Comparison of ENCODE assay signal across 9 mouse cellular contexts in genomic region chr4:129608426-129609025, GRCm38 (mm10). TPM values are rescaled to one million over a fixed set of nuclear protein-coding genes. Genes with fewer than 3 reads are reported as not detected.
DNase-seq lines count a peak whose midpoint lies in the region; ATAC-seq and TF ChIP-seq lines count a peak whose summit lies in the region.
"Had no signal": no experiment of that assay in that cellular context is flagged by ENCODE, and none has a peak within 500 bp of the region (broad histone marks: within the 10 kb centered on the region; RNA-seq: fewer than 3 reads in every experiment).

No protein-coding gene starts in this region.

- 37% methylated on average over 7 of the region's 7 CpGs for WGBS in forebrain, embryonic 16.5 days
- 42% methylated on average over 7 of the region's 7 CpGs for WGBS in hindbrain, embryonic 10.5 days
- 31% methylated on average over 7 of the region's 7 CpGs for WGBS in lung, postnatal 0 days

- TF ChIP-seq CTCF in lung, postnatal 0 days (IDR thresholded peaks at IDR 0.05), result peak; percentile 97

- TF ChIP-seq EP300 in lung, postnatal 0 days (IDR thresholded peaks at IDR 0.05), result no peak

- no peak overlapping the region for H3K4me2 ChIP-seq in forebrain, embryonic 16.5 days (ENCODE audit: low read length)
- H3K4me2 ChIP-seq in lung, postnatal 0 days (replicated peaks; ENCODE audit: low read depth, low read length), result no peak overlapping the region

- no peaks in the 10 kb centered on the region for H3K9me3 ChIP-seq in forebrain, embryonic 16.5 days (ENCODE audit: control insufficient read depth, low read length)
- no peaks in the 10 kb centered on the region for H3K9me3 ChIP-seq in hindbrain, embryonic 10.5 days
- no peaks in the 10 kb centered on the region for H3K9me3 ChIP-seq in lung, postnatal 0 days (ENCODE audit: low read length)

- peak; percentile 89 for ATAC-seq in forebrain, embryonic 16.5 days
- peak; percentile 94 for ATAC-seq in lung, postnatal 0 days

- H3K4me3 ChIP-seq in forebrain, embryonic 16.5 days (replicated peaks; ENCODE audit: low read length), result no peak overlapping the region
- H3K4me3 ChIP-seq in hindbrain, embryonic 10.5 days, result 0 out of 2 replicates have a peak overlapping the region, but pooled peaks have one; percentile 7
- H3K4me3 ChIP-seq in lung, postnatal 0 days (ENCODE audit: low read depth, low read length), result no peak overlapping the region

- H3K36me3 ChIP-seq in forebrain, embryonic 16.5 days (ENCODE audit: control insufficient read depth, insufficient read depth), result peaks cover 19% of the 10 kb centered on the region
- peaks cover 60% of the 10 kb centered on the region for H3K36me3 ChIP-seq in hindbrain, embryonic 10.5 days
- peaks cover 14% of the 10 kb centered on the region; the same call in 1 of the 2 replicates for H3K36me3 ChIP-seq in lung, postnatal 0 days (ENCODE audit: insufficient read depth, low read length)

- peak overlapping the region; percentile 49 for H3K9ac ChIP-seq in forebrain, embryonic 16.5 days (replicated peaks; ENCODE audit: low read depth, low read length)
- no peak overlapping the region for H3K9ac ChIP-seq in lung, postnatal 0 days (replicated peaks; ENCODE audit: low read depth)

- peak; percentile 60 for DNase-seq in MEL-GATA-1-ER (ENCODE audit: extremely low read depth, low read depth)
- peak; percentile 84 to 87 for DNase-seq in cerebellum, adult 18-20 months
- DNase-seq in hindbrain, embryonic 10.5 days (ENCODE audit: low spot score), result peak; percentile 86
- DNase-seq in layer of hippocampus, adult 9-10 months (ENCODE audit: low spot score), result peak; percentile 71
- DNase-seq in lung, postnatal 0 days (ENCODE audit: low spot score), result peak; percentile 94
- DNase-seq in ovary, postnatal 36 days (ENCODE audit: low spot score), result peak; percentile 65
- DNase-seq in thymus, postnatal 10 days (ENCODE audit: low spot score in 2 of 2), result peak; percentile 79 to 91

- no peaks in the 10 kb centered on the region for H3K27me3 ChIP-seq in forebrain, embryonic 16.5 days (replicated peaks; ENCODE audit: control insufficient read depth, insufficient read depth, low read length)
- no peaks in the 10 kb centered on the region for H3K27me3 ChIP-seq in hindbrain, embryonic 10.5 days (ENCODE audit: insufficient read depth, poor library complexity, severe bottlenecking)
- no peaks in the 10 kb centered on the region for H3K27me3 ChIP-seq in lung, postnatal 0 days (replicated peaks; ENCODE audit: insufficient read depth, low read length)

- no peak overlapping the region for H3K27ac ChIP-seq in forebrain, embryonic 16.5 days (ENCODE audit: low read length)
- peak overlapping the region; percentile 19; the same call in 1 of the 2 replicates for H3K27ac ChIP-seq in hindbrain, embryonic 10.5 days
- H3K27ac ChIP-seq in lung, postnatal 0 days (ENCODE audit: low read length), result no peak overlapping the region
- H3K27ac ChIP-seq: macrophage had no signal

- H3K4me1 ChIP-seq in forebrain, embryonic 16.5 days (replicated peaks; ENCODE audit: control insufficient read depth, insufficient read depth, low read length), result no peaks in the 10 kb centered on the region
- no peaks in the 10 kb centered on the region for H3K4me1 ChIP-seq in hindbrain, embryonic 10.5 days (replicated peaks)
- H3K4me1 ChIP-seq in lung, postnatal 0 days (ENCODE audit: insufficient read depth, low read depth, low read length), result no peaks in the 10 kb centered on the region

RNA-seq across cellular contexts. Expression of gene Dcdc2b, which starts 5.5 kb away (rescaled TPM):
- polyA plus RNA-seq in forebrain, embryonic 16.5 days (2015; fragmentation: Nextera tagmentation; extraction: Ambion mirVana), result 2.6 and 4.0 TPM in 2 replicates
- 0.90 and 1.3 TPM in 2 replicates for polyA plus RNA-seq in hindbrain, embryonic 10.5 days (2016; fragmentation: Nextera tagmentation; extraction: Ambion mirVana)
- 16.1 and 20.1 TPM in 2 replicates for polyA plus RNA-seq in lung, postnatal 0 days (2015; fragmentation: Nextera tagmentation; extraction: Ambion mirVana)

RNA-seq across cellular contexts. Expression of gene Tmem234, which starts 8.1 kb away (rescaled TPM):
- 139 and 164 TPM in 2 replicates for polyA plus RNA-seq in forebrain, embryonic 16.5 days (2015; fragmentation: Nextera tagmentation; extraction: Ambion mirVana)
- polyA plus RNA-seq in hindbrain, embryonic 10.5 days (2016; fragmentation: Nextera tagmentation; extraction: Ambion mirVana), result 226 and 229 TPM in 2 replicates
- polyA plus RNA-seq in lung, postnatal 0 days (2015; fragmentation: Nextera tagmentation; extraction: Ambion mirVana), result 186 and 192 TPM in 2 replicates

RNA-seq across cellular contexts. Expression of gene Eif3i, which starts 8.1 kb away (rescaled TPM):
- polyA plus RNA-seq in forebrain, embryonic 16.5 days (2015; fragmentation: Nextera tagmentation; extraction: Ambion mirVana), result 216 and 220 TPM in 2 replicates
- polyA plus RNA-seq in hindbrain, embryonic 10.5 days (2016; fragmentation: Nextera tagmentation; extraction: Ambion mirVana), result 268 and 293 TPM in 2 replicates
- polyA plus RNA-seq in lung, postnatal 0 days (2015; fragmentation: Nextera tagmentation; extraction: Ambion mirVana), result 140 and 161 TPM in 2 replicates

RNA-seq across cellular contexts. Expression of gene Iqcc, which starts 10.4 kb away (rescaled TPM):
- polyA plus RNA-seq in forebrain, embryonic 16.5 days (2015; fragmentation: Nextera tagmentation; extraction: Ambion mirVana), result 30.7 and 37.0 TPM in 2 replicates
- polyA plus RNA-seq in hindbrain, embryonic 10.5 days (2016; fragmentation: Nextera tagmentation; extraction: Ambion mirVana), result 27.7 and 29.1 TPM in 2 replicates
- polyA plus RNA-seq in lung, postnatal 0 days (2015; fragmentation: Nextera tagmentation; extraction: Ambion mirVana), result 26.6 and 27.8 TPM in 2 replicates

RNA-seq across cellular contexts. Expression of gene Ccdc28b, which starts 15.2 kb away (rescaled TPM):
- polyA plus RNA-seq in forebrain, embryonic 16.5 days (2015; fragmentation: Nextera tagmentation; extraction: Ambion mirVana), result 109 and 133 TPM in 2 replicates
- 53.2 and 75.0 TPM in 2 replicates for polyA plus RNA-seq in hindbrain, embryonic 10.5 days (2016; fragmentation: Nextera tagmentation; extraction: Ambion mirVana)
- 76.3 and 82.4 TPM in 2 replicates for polyA plus RNA-seq in lung, postnatal 0 days (2015; fragmentation: Nextera tagmentation; extraction: Ambion mirVana)
